Mouse (Mus musculus): ENCODE measurements at regions not wholly inside any gene's neighbourhood (a gene's known extent, or its start where the extent isn't known, plus 50 kb on each side); places are given as distances from the start of the nearest gene placed in this dataset.

- H3K27ac ChIP-seq: no peak overlapping the region
- H3K27me3 ChIP-seq (ENCODE audit: insufficient read depth, low read length): no peaks in the 10 kb centered on the region
Observed at GRCm38 (mm10) chr9:91476596-91476995, 111.0 kb upstream of the Zic1 start.

DNA sequence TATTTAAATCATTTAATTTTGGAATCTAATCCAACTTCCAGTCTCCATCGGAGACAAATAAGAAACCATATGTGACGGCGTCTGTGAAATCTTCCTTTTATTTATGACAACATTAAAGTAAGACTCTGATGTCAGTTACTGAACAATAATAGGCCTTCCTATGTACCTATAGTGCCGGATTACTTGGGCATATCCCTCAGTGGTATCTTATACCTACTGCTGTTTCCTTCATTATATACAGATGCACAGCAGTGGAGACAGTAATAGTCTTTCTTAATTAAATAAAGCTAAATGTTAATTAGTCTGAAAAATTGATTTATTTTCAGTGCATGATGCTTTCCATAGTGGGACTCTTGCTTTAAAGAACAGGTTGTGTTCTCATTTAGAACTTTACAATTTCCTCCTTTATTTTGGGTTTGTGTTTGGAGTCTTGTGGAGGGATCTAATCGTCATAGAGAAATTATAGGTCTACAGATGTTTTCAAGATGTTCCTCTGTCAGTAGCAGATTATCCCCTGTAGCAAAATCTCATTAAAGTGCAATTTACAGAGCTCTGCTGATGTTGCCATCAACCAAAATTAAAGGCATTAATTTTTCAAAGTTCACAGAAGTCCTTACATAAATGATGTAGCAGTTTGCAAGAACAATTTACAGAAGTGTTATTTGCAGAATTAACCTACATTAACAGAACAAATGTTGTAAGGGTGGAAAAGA, 97.3 kb upstream of the Zic1 start:
- Histone ChIP-seq H3K4me2 (ENCODE audit: low read depth, low read length) (no peak overlapping the region), H3K27ac (no peak overlapping the region), H3K9ac (replicated peaks; ENCODE audit: low read length) (no peak overlapping the region), H3K9me3 (ENCODE audit: low read length) (no peaks in the 10 kb centered on the region), H3K4me3 (ENCODE audit: low read length) (no peak overlapping the region), H3K36me3 (ENCODE audit: insufficient read depth, low read length) (no peaks in the 10 kb centered on the region), H3K4me1 (ENCODE audit: insufficient read depth, low read length) (no peaks in the 10 kb centered on the region), H3K27me3 (ENCODE audit: insufficient read depth, low read length) (no peaks in the 10 kb centered on the region)
- no peak for DNase-seq (ENCODE audit: low spot score)
- TF ChIP-seq CTCF (IDR thresholded peaks at IDR 0.05; ENCODE audit: low read depth): no peak
- no peak for ATAC-seq
- WGBS: 70% methylated on average over 5 of the region's 5 CpGs

More at GRCm38 (mm10) chr9:91476596-91476995, 111.0 kb upstream of the Zic1 start:
- Histone ChIP-seq H3K36me3 (ENCODE audit: insufficient read depth, low read length) (no peaks in the 10 kb centered on the region), H3K4me2 (ENCODE audit: low read depth, low read length) (no peak overlapping the region), H3K9me3 (ENCODE audit: low read length) (no peaks in the 10 kb centered on the region), H3K9ac (replicated peaks; ENCODE audit: low read length) (no peak overlapping the region), H3K4me1 (ENCODE audit: insufficient read depth, low read length) (no peaks in the 10 kb centered on the region), H3K4me3 (ENCODE audit: low read length) (no peak overlapping the region)
- TF ChIP-seq CTCF (IDR thresholded peaks at IDR 0.05; ENCODE audit: low read depth): no peak
- peak; percentile 56; the same call in 1 of the 2 replicates for ATAC-seq
- WGBS: 14% methylated on average over 3 of the region's 3 CpGs
- DNase-seq (ENCODE audit: low spot score): peak; percentile 56

DNA sequence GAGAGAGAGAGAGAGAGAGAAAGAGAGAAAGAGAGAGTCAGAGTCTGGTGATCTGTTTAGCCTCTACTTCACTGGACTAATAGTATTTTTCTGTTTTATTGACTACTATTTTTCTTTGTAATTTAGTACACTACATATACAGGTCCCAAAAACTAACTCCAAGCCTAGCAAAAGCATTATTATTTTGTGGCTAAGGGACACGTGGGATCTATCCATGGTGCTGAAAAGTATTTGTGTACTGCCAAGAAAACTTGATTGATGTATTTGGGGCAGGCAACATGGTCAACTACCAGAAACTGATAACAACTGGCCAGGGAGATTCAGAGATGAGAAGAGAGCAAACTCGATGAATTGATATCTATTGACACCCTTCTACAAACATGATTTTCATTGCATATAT, 94.3 kb upstream of the Zic1 start:
- H3K4me3 ChIP-seq (ENCODE audit: low read length): no peak overlapping the region
- no peak overlapping the region for H3K4me2 ChIP-seq (ENCODE audit: low read depth, low read length)
- no peaks in the 10 kb centered on the region for H3K36me3 ChIP-seq (ENCODE audit: insufficient read depth, low read length)
- no peak for TF ChIP-seq CTCF (IDR thresholded peaks at IDR 0.05; ENCODE audit: low read depth)
- DNase-seq (ENCODE audit: low spot score) (no peak), ATAC-seq (no peak)
- H3K27me3 ChIP-seq (ENCODE audit: insufficient read depth, low read length): no peaks in the 10 kb centered on the region
- H3K9ac ChIP-seq (replicated peaks; ENCODE audit: low read length): no peak overlapping the region
- 45% methylated on average over 2 of the region's 2 CpGs for WGBS
- no peaks in the 10 kb centered on the region for H3K4me1 ChIP-seq (ENCODE audit: insufficient read depth, low read length)
- no peak overlapping the region for H3K27ac ChIP-seq
- no peaks in the 10 kb centered on the region for H3K9me3 ChIP-seq (ENCODE audit: low read length)

GRCm38 (mm10) chr9:91456843-91457242, 91.2 kb upstream of the Zic1 start:
- H3K4me2 ChIP-seq (ENCODE audit: low read depth, low read length): no peak overlapping the region
- H3K36me3 ChIP-seq (ENCODE audit: insufficient read depth, low read length): no peaks in the 10 kb centered on the region
- no peaks in the 10 kb centered on the region for H3K4me1 ChIP-seq (ENCODE audit: insufficient read depth, low read length)
- H3K9ac ChIP-seq (replicated peaks; ENCODE audit: low read length): no peak overlapping the region
- H3K9me3 ChIP-seq (ENCODE audit: low read length): no peaks in the 10 kb centered on the region
- H3K27me3 ChIP-seq (ENCODE audit: insufficient read depth, low read length): no peaks in the 10 kb centered on the region
- WGBS: 57% methylated on average over 5 of the region's 5 CpGs
- no peak overlapping the region for H3K4me3 ChIP-seq (ENCODE audit: low read length)
- ATAC-seq: no peak
- no peak for TF ChIP-seq CTCF (IDR thresholded peaks at IDR 0.05; ENCODE audit: low read depth)
- DNase-seq (ENCODE audit: low spot score): no peak
- no peak overlapping the region for H3K27ac ChIP-seq

DNA sequence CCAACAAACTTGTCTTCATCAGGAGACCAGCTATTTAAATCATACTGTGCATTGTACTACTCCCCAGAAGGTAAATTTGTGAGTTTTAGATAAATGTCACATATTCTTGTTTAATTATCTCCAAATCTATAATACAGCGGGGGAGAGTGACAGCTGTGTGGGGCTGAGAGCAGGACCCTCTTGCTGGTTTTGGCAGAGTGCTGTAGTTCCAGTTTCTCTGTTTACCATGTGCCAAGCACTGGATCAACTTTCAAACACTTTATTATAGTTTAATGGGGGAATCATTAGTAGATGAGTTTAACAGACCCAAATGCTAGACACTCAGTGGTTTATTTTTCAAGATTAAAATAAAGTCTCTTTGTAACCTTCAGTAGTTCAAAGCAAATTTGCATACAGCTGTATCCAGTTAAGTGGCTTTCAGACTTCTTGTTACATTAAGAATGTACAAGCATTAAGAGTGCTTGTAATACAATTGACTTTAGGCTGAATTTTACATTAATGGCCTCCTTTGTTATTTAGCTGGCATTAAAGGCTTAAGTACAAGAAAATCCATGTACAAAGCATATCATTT, 90.7 kb upstream of the Zic1 start:
- no peak overlapping the region for H3K4me2 ChIP-seq (ENCODE audit: low read depth, low read length)
- no peaks in the 10 kb centered on the region for H3K27me3 ChIP-seq (ENCODE audit: insufficient read depth, low read length)
- H3K9me3 ChIP-seq (ENCODE audit: low read length): no peaks in the 10 kb centered on the region
- no peak for DNase-seq (ENCODE audit: low spot score)
- H3K4me1 ChIP-seq (ENCODE audit: insufficient read depth, low read length): no peaks in the 10 kb centered on the region
- TF ChIP-seq CTCF (IDR thresholded peaks at IDR 0.05; ENCODE audit: low read depth): no peak
- no peak overlapping the region for H3K27ac ChIP-seq
- no peak for ATAC-seq
- WGBS: 41% methylated on average over 1 of the region's 1 CpGs
- H3K9ac ChIP-seq (replicated peaks; ENCODE audit: low read length): no peak overlapping the region
- no peak overlapping the region for H3K4me3 ChIP-seq (ENCODE audit: low read length)
- no peaks in the 10 kb centered on the region for H3K36me3 ChIP-seq (ENCODE audit: insufficient read depth, low read length)

GRCm38 (mm10) chr9:91439106-91439505, 73.5 kb upstream of the Zic1 start:
- Histone ChIP-seq H3K27me3 (ENCODE audit: insufficient read depth, low read length) (no peaks in the 10 kb centered on the region), H3K4me2 (ENCODE audit: low read depth, low read length) (no peak overlapping the region), H3K9ac (replicated peaks; ENCODE audit: low read length) (no peak overlapping the region), H3K9me3 (ENCODE audit: low read length) (no peaks in the 10 kb centered on the region), H3K4me3 (ENCODE audit: low read length) (no peak overlapping the region), H3K36me3 (ENCODE audit: insufficient read depth, low read length) (no peaks in the 10 kb centered on the region), H3K4me1 (ENCODE audit: insufficient read depth, low read length) (no peaks in the 10 kb centered on the region), H3K27ac (no peak overlapping the region)
- DNase-seq (ENCODE audit: low spot score) (no peak), ATAC-seq (no peak)
- 34% methylated on average over 4 of the region's 4 CpGs for whole genome bisulfite sequencing
- TF ChIP-seq CTCF (IDR thresholded peaks at IDR 0.05; ENCODE audit: low read depth): no peak

Data from hindbrain, postnatal 0 days (tissue).